Mouse (Mus musculus): ENCODE measurements at regions not wholly inside any gene's neighbourhood (a gene's known extent, or its start where the extent isn't known, plus 50 kb on each side); places are given as distances from the start of the nearest gene placed in this dataset.

GRCm38 (mm10) chr8:95974889-95975288, 86.5 kb upstream of the Got2 start:
- no peak for DNase-seq

DNA sequence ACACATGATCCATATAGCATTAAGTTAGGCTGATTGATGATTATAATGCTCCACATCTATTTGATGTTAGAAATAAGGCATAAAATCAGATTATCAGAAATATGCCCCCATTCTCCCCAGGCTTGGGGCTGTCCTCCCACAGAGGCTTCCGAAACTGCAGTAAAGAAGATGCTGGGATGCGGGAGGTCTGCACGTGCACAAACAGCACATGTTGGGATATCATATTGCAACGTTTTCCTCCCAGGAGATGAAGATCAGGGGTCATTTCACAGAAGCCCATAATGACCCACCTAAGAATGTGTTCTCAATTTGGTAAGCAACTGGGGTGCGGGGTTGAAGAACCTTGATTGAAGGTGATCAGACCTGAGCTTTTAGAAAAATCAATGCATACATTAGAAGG, 85.9 kb upstream of the Got2 start:
- DNase-seq: no peak

DNA sequence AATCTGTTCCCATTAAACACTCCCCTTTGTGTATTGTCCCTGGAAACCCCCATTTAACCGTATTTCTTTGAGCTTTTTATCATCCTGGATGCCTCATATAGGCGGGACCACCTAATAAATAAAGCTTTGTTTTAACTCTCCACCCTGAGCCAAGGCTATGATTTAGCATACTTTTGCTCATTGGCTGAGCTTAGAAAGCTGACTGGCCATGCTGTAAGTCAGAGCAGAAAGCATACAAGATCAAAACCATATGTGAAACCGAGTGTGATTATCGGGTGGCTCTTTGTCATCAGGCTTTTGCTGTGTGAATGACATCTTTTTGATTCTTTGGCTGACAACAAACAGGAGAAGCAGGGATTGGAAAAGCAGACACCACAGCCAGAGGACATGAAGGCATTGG, 85.2 kb upstream of the Got2 start:
- DNase-seq: no peak

DNA sequence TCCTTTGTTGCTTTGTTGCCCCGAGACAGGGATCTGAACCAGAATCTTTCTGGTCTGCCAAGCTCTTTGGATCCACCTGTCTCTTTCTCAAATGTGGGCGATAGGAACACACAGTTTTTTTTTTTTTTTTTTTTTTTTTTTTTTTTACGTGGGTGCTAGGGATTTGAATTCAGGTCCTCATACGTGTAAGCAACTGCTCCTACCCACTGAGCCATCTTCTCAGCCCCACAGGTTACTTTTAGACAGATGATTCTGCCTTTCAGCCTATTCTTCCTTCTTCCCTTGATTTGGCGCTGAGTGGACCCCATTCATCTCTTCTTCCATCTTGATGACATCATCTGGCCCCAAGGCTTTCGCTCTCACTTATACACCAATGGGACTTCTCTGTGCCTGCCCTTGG, 80.5 kb upstream of the Got2 start:
- DNase-seq: no peak

- no peak for DNase-seq
Observed at GRCm38 (mm10) chr8:95966430-95966829, 78.1 kb upstream of the Got2 start.

DNA sequence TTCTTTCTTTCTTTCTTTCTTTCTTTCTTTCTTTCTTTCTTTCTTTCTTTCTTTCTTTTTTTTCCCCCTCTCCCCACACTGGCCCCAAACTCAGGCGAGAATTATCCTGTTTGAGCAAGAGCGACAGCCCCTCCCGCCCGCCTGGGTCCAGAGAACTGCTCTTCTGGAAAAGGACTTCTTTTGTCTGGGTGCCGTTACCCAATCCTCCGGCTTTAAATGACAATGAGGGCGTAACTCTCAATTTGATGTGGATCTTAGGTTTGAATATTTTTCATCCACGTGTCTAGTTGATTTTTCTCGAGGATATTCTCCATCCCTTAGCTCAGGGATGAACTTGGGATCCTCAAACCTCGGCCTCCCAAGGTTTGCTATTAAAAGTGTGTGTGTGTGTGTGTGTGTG, 63.9 kb upstream of the Got2 start:
- DNase-seq: no peak

- peak; percentile 17 for DNase-seq
Observed at GRCm38 (mm10) chr8:95951794-95952193, 63.4 kb upstream of the Got2 start.
